ENCODE assay signal across 8 mouse cellular contexts in genomic region chr2:150362113-150362877, GRCm38 (mm10). TPM values are rescaled to one million over a fixed set of nuclear protein-coding genes. Genes with fewer than 3 reads are reported as not detected.
DNase-seq lines count a peak whose midpoint lies in the region; ATAC-seq lines count a peak whose summit lies in the region.
"Not testable (repeated sequence)": the region's sequence is repeated elsewhere in the genome, so short reads cannot be mapped to it uniquely, and the experiment has no call there.

Gene 3300002I08Rik (minus strand): TSS chr2:150362765.

- DNase-seq in adrenal gland, adult (ENCODE audit: inconsistent age in 2 of 2, low spot score in 1 of 2), result peak; percentile 89 to 97
- DNase-seq in embryo, embryonic 10 days (ENCODE audit: low spot score), result peak; percentile 92
- peak; percentile 82 for DNase-seq in gastrocnemius, postnatal 14 days
- DNase-seq in induced T-regulatory cell, adult 2 months (ENCODE audit: low read depth), result peak; percentile 88
- peak; percentile 82 to 89 for DNase-seq in left cerebral cortex, adult 8-10 months (ENCODE audit: low spot score in 2 of 2)
- peak; percentile 91 for DNase-seq in right cerebral cortex, adult 18-20 months
- DNase-seq in urinary bladder, adult 2 months (ENCODE audit: low spot score), result peak; percentile 57

- intact Hi-C loops in gastrocnemius, postnatal 14 days (cut with DNase I; ENCODE audit: low total_unique reads), result not testable (repeated sequence)

- peak; percentile 95 for ATAC-seq in megakaryocyte, adult 5-6 weeks (ENCODE audit: poor library complexity, severe bottlenecking)

RNA-seq across cellular contexts. Expression of gene 3300002I08Rik, which starts in this region (rescaled TPM):
- 1 to 10 TPM; 1.5 to 2.0 TPM for total RNA-seq in gastrocnemius, postnatal 14 days (2021)
- total RNA-seq in left cerebral cortex, adult 8-10 months (2022), result 10 to 100 TPM in 2 of 4 experiments, 1 to 10 TPM in 2; 9.2 to 10.9 (median 9.7) TPM
- total RNA-seq in megakaryocyte, adult 5-6 weeks (2015), result 2.7 and 5.6 TPM in 2 replicates
- 7.2 and 11.2 TPM in 2 replicates for total RNA-seq in megakaryocyte, adult 5-6 weeks (2017)
- polyA plus RNA-seq in urinary bladder, adult 2 months (2012; rRNA removed), result 3.3 and 3.5 TPM in 2 replicates

Comparison
In these comparisons a context has a peak if more than half of its experiments do, and no peak if none do; other contexts are left out.
1. Peak in every context shown above with its lines: DNase-seq and ATAC-seq.